Mouse (Mus musculus): Measurements from ENCODE around the gene Hist2h3c2. TPM values are rescaled to one million over a fixed set of nuclear protein-coding genes. Genes with fewer than 3 reads are reported as not detected.
"Not testable (repeated sequence)": the region's sequence is repeated elsewhere in the genome, so short reads cannot be mapped to it uniquely, and the experiment has no call there.

Hist2h3c2 gene
- total RNA-seq, 1 experiment from 2014 or later = 5.5 TPM

DNA sequence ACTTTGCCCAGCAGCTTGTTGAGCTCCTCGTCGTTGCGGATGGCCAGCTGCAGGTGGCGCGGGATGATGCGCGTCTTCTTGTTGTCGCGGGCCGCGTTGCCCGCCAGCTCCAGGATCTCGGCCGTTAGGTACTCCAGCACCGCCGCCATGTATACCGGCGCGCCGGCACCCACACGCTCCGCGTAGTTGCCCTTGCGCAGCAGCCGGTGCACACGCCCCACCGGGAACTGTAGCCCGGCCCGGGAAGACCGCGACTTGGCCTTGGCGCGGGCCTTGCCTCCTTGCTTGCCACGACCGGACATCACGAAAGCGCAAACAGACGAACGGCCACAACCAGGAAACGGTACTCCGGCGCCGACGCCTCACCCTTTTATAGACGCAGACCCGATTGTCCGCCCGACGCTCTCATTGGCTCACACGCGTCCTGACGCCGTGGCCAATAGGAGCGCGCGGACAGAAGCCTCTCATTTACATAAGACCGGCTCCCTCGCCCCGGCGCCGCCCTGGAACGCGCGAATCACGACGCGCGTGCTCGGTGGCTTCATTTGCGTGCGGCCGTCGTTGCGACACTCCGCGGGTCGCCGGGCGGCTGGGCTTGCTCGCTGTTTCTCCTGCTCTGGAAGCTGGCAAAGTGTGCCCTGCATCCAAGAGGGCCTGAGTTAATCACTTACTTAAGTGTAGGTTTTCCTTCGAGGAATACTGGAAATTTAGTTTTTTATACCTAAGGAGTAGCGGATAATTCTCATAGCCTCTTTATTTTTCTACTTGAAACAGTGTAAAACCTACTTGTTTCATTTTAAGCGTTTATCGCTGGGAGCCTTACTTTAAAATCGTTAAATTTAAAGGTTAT is 1.2 kb upstream of the Hist2h3c2 start, which contains the start of gene Hist2h2aa2:
Hist2h2aa2 (minus strand) TSS at position 328 of the 850 bp plus-strand sequence.
- peak; percentile 77 for ATAC-seq (ENCODE audit: extremely low read depth, insufficient number of reproducible peaks, low FRiP score, poor library complexity, severe bottlenecking)

DNA sequence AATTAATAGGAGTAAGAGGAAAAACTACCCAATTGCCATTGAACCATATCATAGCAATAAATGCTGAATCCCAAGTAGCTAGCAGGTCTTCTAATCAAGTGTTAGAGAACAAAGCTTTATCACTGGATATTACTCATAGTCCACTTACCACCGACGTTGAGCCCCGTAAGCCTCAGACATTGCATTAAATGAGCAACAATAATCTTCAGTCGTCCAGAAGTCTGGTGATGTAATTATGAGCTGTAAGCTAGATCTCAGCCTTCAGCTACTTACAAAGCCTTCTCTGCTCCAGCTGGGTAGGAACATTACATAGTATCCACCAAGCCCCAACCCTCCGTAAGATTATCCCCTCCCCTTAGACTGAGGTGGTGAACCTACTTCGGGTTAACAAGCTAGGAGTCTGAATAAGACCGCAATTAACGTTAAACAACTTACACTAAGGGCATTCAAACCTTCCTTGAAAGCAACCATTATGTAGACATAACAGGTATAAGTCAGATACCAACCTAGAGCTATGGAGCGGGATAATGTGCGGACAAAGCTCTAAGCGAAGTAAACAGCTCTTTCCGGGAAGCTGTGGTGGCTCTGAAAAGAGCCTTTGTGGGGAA is 919 bp downstream of the Hist2h3c2 start:
- no peak for ATAC-seq (ENCODE audit: extremely low read depth, insufficient number of reproducible peaks, low FRiP score, poor library complexity, severe bottlenecking)

DNA sequence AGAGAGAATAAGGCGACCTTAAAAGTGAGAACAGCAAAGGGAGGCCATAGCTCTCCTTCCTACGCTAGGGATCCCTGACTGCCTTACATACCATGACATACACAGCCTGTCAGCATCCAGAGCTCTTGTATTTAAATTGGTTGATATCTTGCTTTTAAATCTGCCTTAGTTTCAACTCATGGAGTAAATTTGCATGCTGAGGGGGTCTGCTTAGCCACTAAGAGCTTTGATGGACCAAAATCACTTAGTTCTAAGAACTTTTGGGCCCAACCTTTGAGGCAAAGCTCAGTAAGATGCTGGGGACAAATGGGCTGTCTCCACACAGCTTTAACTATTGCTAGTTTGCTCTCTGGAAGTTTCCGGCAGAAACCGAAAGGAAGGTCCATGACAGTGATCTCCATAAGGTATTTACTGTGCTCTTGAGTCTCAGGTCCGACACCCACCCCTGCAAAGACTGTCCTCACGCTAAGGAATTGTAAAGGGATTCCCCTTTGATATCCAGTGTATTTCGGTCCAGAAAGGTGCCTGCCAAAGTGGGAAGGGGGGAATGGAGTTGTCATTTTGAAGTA is 1.5 kb downstream of the Hist2h3c2 start:
- ATAC-seq (ENCODE audit: extremely low read depth, insufficient number of reproducible peaks, low FRiP score, poor library complexity, severe bottlenecking) = no peak

DNA sequence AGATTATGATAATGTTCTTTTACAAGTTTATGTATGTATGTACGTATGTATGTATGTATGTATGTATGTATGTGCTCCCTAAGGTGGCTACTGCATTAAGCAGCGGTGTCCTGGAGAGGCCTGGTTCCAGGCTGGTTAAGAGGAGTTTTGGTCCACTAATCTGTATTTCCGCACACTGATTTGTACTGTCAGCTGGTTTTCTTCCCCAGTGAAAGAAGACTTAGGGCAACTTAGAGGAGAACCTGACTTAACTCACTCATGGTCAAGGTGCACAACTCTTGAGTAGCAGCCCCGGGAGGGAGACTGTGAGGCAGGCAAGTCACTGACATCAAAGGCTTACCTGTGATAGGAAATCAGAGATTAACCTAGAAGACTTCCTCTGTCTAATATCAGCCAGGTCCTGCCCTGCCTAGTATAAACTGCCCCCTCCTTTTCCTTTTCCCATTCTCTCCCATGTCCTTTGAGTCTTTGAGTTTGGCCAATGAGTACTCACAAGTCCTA is 2.0 kb downstream of the Hist2h3c2 start:
- no peak for ATAC-seq (ENCODE audit: extremely low read depth, insufficient number of reproducible peaks, low FRiP score, poor library complexity, severe bottlenecking)

DNA sequence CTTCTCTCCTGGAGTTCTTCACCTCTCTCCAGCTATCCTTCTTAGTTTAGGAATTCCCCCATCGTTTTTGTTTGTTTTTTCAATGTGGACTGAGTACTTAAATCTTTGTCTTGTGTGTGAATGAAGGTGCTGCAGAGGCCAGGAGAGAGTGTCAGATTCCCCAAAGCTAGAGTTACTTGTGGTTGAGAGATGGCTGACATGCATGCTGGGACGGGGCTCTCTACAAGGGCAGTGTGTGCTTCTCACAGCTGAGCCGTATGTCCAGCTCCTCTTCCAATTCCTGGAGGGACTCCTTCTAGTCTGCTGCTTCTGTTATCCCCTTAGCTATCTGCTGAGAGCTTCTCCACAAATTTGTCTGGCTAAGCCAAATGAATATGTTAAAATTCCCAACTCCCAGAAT is 3.1 kb downstream of the Hist2h3c2 start:
- ATAC-seq (ENCODE audit: extremely low read depth, insufficient number of reproducible peaks, low FRiP score, poor library complexity, severe bottlenecking) = no peak

DNA sequence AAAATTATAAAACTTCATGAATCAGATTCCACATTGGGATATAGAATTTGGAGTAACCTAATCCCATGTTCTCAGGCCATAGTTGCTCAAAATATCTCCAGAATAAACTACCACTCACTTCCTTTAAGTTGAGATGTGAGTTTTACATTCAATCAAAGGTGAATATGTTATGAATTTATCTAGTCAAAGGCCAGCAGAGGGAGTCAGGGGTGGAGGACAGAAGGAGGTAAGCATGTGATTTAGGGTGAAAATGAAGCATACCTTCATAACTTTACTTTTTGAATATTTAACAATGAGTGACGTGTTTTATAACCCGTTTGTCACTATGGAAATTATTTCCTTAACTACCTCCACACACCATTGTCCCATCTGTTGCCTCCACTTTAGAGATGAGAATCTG is 4.0 kb downstream of the Hist2h3c2 start:
- no peak for ATAC-seq (ENCODE audit: extremely low read depth, insufficient number of reproducible peaks, low FRiP score, poor library complexity, severe bottlenecking)

DNA sequence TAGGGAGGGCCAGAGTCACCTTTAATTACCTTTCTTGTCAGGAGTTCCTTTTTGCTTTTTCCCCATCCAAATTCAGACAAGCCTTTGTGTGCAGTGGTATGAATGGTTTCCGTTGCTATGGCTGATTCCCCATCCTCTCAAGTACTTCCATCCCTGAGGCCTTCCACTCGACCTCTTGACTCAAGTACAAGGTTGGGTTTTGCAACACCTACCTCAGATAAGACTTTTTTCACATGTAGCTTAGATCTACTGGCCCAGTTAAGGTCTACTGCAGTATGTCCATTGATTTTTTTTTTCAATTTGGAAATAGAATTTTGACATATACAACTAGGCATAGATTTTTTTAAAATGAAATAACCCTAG is 7.2 kb downstream of the Hist2h3c2 start:
- ATAC-seq (ENCODE audit: extremely low read depth, insufficient number of reproducible peaks, low FRiP score, poor library complexity, severe bottlenecking) = no peak

DNA sequence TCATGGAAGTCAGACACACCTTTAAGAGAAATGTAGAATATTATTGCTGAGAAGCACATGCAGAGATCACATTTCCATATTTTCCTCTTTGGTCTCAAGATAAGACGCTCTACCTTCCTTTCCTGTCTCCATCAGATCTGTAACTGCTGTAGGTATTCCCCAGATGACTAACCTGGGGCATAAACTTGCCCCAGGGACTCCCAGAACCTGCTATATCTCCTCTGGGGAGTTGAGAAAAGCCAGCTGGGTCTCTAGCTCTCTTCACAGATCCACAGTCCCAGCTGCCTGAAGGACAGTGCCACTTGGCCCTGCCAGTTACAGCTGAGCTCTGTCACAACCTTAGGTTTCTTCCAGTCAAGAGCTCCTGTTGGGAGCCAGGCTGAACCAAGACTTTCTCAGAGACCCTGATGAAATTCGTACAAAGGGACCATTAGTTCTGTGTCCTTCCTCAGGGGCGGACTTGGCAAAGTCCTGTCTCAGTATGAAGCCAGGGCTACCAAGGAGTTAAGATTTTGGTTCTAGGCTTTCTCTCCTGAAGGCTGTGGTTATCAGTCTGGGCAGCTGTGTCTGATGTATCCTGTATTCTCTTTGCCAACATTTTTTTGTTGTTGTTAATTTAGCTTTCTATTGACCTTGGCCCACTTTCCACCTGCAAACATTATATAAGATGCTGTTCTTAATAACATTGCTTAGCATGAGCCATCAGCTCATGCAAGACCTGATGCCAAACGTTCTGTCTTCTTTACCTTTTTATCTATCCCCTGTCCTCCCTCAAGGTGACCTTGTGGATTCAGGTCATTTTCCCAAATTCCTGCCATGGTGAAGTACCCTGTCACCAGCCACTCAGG is 7.8 kb downstream of the Hist2h3c2 start:
- no peak for ATAC-seq (ENCODE audit: extremely low read depth, insufficient number of reproducible peaks, low FRiP score, poor library complexity, severe bottlenecking)

DNA sequence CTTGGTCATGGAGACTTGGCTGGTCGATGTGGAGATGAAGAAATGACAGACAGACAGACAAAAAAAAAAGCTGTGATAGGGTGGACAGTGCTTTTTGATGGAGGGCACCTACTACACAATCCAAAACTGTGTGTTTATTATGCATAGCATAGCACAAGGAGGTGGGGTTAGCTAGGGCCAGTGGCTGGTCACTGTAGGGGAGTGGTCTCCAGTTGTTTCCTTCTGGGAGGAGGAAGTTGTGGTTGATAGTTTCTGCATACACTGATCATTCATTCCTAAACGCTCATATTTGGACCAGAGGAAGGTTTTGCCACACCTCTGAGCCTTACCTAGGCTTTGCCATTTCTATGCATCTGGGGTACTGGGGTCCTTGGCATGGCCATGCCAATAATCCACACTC is 8.5 kb downstream of the Hist2h3c2 start:
- no peak for ATAC-seq (ENCODE audit: extremely low read depth, insufficient number of reproducible peaks, low FRiP score, poor library complexity, severe bottlenecking)

DNA sequence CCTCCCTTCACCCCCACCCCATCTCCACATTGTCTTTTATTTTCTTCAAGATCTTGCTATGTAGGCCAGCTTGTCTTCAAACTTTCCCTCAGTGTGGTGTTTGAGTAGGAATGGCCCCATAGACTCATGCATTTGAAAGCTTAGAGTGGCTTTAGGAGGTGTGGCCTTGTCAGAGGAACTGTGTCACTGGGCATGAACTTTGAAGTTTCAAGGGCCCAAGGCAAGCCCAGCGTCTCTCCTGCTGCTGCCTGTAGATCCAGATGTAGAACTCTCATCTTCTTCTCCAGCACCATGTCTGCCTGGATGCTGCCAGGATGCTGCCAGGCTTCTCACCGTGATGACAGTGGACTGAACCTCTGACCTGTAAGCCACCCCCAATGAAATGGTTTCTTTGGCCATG is 10.1 kb downstream of the Hist2h3c2 start:
- ATAC-seq (ENCODE audit: extremely low read depth, insufficient number of reproducible peaks, low FRiP score, poor library complexity, severe bottlenecking) = no peak

DNA sequence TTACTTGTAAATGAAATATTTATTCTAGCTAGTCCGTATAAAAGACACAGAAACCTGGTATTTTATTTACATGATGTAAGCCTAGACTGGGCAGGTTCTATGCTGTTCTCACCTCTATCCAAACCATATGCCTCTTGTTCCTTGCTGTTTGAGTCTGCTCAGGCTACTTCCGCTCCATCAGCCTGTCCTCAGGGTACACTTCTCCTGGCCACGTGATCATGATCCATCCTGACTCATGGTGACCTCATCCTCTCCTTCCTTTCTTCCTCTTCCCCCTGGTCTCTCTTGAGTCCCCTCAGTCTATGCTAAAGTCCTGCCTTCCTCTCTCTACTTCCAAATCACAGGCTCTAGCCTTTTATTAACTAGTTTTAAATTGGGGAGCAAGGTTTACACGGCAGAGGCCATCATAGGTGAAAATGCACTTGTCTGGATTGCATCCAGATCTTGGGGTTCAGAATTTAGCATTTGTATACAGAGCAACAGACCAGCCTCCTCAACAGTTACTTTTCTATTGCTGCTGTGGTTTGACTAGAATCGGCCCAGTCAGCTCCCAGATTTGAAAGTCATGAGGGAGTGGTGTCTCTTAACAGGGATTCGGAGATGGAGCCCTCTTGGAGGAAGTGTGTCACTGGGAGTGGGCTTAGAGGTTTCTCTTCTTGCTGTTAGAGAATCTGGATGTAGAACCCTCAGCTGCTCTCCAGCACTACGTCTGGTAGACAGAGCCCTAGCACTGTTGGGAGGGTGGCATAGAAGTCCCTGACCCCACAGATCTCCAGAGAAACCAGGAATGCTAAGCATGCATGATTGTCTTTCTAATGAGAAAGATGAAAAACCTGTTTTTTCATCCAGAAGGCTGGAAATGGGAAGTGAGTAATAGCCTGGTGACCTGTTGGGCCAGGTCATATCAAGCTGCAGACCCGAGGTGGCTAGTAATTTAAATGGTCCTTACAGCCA is 12.0 kb downstream of the Hist2h3c2 start:
- peak; percentile 23; the same call in 1 of the 2 replicates for ATAC-seq (ENCODE audit: extremely low read depth, insufficient number of reproducible peaks, low FRiP score, poor library complexity, severe bottlenecking)

DNA sequence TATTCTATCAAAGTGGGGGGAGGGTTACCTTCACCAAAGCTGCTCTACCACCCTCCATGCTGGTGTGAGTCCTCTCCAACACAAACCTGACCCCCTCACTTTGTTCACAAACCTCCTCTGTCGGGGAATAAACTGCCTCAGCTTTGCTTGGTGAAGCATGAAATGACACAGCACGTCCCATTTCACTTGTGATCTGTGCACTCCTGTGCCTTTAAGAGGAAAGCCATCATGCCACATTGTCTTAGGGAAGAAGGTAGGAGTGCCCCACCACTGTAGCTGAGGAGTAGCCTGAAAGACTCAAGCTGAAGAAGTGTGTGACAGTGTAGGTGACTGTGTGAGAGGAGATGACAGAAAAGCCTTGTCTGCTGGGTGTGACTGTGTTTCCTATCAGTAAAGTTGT is 13.5 kb downstream of the Hist2h3c2 start:
- no peak for ATAC-seq (ENCODE audit: extremely low read depth, insufficient number of reproducible peaks, low FRiP score, poor library complexity, severe bottlenecking)

DNA sequence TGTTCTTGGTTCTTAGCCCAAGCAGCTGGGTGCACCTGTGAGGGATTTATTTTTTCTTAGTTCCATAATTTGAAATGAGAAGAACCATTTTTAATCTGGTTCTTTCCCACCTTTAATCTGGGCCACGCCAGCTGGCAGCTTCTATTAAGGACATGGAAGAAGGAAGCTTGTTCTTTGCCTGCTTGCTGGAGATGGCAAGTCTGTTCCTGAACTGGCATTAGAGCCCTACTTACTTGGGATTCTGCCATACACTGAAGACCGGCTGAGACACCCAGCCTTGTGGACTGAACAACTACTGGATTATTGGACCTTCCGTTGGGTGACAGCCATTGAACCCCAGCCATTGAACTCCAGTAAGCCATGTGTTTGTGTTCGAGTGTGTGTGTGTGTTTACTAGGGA is 16.2 kb downstream of the Hist2h3c2 start:
- no peak for ATAC-seq (ENCODE audit: extremely low read depth, insufficient number of reproducible peaks, low FRiP score, poor library complexity, severe bottlenecking)

DNA sequence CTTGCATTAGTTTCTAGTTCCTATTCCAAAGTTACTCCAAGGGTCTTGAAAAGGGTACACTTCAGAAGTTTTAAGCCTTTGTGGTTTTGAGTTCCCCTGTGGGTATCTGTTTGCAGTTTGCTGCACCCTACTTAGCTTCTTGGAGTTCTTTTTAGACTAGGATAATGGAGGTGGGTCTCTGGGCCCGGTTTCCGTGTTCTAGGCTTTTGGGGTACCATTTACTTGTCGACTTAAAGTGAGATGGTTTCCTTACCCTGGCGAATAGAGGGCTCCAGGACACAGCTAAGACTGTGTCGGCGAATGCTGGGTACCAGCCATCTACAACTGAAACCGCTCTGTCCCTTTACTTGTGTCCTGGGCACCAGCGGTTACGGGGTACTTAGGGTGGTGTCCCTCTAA is 17.3 kb downstream of the Hist2h3c2 start:
- ATAC-seq (ENCODE audit: extremely low read depth, insufficient number of reproducible peaks, low FRiP score, poor library complexity, severe bottlenecking) = no peak

DNA sequence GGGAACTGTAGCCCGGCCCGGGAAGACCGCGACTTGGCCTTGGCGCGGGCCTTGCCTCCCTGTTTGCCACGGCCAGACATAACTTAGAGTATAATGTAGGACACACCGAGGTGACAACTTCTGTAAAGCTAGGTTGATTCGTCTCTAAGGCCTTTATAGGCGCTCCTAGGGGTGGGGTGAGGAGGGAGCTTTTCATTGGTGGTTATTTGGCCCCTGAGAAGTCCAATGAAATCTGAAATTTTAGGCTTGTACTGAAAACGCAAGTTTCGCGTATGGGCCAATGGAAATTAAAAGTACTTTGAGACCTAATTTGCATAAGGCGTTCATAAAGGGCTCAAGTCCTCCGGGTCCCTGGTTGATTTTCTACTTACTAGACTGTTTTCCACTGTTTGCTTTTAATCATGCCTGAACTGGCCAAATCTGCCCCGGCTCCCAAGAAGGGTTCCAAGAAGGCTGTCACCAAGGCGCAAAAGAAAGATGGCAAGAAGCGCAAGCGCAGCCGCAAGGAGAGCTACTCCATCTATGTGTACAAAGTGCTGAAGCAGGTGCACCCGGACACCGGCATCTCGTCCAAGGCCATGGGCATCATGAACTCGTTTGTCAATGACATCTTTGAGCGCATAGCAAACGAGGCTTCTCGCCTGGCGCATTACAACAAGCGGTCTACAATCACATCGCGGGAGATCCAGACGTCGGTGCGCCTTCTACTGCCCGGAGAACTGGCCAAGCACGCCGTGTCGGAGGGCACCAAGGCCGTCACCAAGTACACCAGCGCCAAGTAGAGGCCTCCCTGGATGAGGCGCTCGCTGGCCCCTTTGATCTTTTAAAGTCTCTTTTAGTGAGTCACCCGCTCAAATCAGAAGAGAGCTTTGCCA is 17.9 kb downstream of the Hist2h3c2 start, which contains the start of the genes Hist2h2ac and Hist2h2be:
Hist2h2ac (minus strand) TSS at position 116 of the 875 bp plus-strand sequence.
Hist2h2be (plus strand) TSS at position 355 of the 875 bp plus-strand sequence.
- ATAC-seq (ENCODE audit: extremely low read depth, insufficient number of reproducible peaks, low FRiP score, poor library complexity, severe bottlenecking) = peak; percentile 83

DNA sequence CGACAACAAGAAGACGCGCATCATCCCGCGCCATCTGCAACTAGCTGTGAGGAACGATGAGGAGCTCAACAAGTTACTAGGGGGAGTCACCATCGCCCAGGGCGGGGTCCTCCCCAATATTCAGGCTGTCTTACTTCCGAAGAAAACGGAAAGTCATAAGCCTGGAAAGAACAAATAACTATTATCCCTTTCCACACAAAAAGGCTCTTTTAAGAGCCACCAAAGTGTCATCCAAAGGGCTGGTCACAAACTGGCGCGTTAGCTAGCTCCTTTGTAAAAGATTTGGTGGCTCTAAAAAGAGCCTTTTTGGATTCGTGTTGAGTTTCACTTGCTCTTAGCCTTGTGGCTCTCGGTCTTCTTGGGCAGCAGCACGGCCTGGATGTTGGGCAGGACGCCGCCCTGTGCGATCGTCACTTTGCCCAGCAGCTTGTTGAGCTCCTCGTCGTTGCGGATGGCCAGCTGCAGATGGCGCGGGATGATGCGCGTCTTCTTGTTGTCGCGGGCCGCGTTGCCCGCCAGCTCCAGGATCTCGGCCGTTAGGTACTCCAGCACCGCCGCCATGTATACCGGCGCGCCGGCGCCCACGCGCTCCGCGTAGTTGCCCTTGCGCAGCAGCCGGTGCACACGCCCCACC is 18.7 kb downstream of the Hist2h3c2 start:
- ATAC-seq (ENCODE audit: extremely low read depth, insufficient number of reproducible peaks, low FRiP score, poor library complexity, severe bottlenecking) = not testable (repeated sequence)

Measured in neutrophil, adult 5-6 weeks (primary cell).